Mouse (Mus musculus) thymus, adult 2 months (tissue): ENCODE measurements around the gene Cngb1. TPM values are rescaled to one million over a fixed set of nuclear protein-coding genes. Genes with fewer than 3 reads are reported as not detected.
A peak's percentile ranks its signal among the peaks of the same experiment; 100 is the strongest.

Source experiments
- DNase-seq: peaks from one replicate; pipeline ENCODE4 v3.0.0; 2021
- H3K27ac ChIP-seq: fragments of 200-500 bp; 2 replicates; pipeline ENCODE4 v1.5.1; 2012; ENCODE audit warnings: low read length, control low read depth; ENCODE audit not compliant: control insufficient read depth, insufficient read depth
- H3K27me3 ChIP-seq: fragments of 200-500 bp; 2 replicates; pipeline ENCODE4 v1.6.1; 2012; ENCODE audit warnings: mild to moderate bottlenecking, low read length, moderate library complexity, mixed read lengths; ENCODE audit not compliant: control insufficient read depth, insufficient read depth
- H3K36me3 ChIP-seq: fragments of 200-500 bp; 2 replicates; pipeline ENCODE4 v1.6.1; 2012; ENCODE audit warnings: mild to moderate bottlenecking, low read length, moderate library complexity; ENCODE audit not compliant: control insufficient read depth, insufficient read depth
- H3K4me1 ChIP-seq: fragments of 200-500 bp; replicated peaks from 2 replicates; pipeline ENCODE4 v1.6.1; 2012; ENCODE audit warnings: low read length; ENCODE audit not compliant: control insufficient read depth, insufficient read depth
- H3K4me3 ChIP-seq: fragments of 200-500 bp; 2 replicates; pipeline ENCODE4 v1.5.1; 2012; ENCODE audit warnings: mild to moderate bottlenecking, low read length, control low read depth, moderate library complexity; ENCODE audit not compliant: control insufficient read depth, insufficient read depth
- CTCF ChIP-seq: fragments of 200-500 bp; IDR thresholded peaks from 2 replicates; pipeline ENCODE4 v1.5.1; 2012; ENCODE audit warnings: mild to moderate bottlenecking, control low read depth, low read length, moderate library complexity, borderline replicate concordance; ENCODE audit not compliant: control insufficient read depth, poor library complexity, insufficient read depth; ENCODE audit errors: extremely low read depth
- POLR2A ChIP-seq: fragments of 200-500 bp; IDR thresholded peaks from 2 replicates; pipeline ENCODE4 v1.6.1; 2012; ENCODE audit warnings: mild to moderate bottlenecking, low read length, control low read depth, moderate library complexity; ENCODE audit not compliant: control insufficient read depth, poor library complexity, insufficient read depth; ENCODE audit errors: extremely low read depth
- WGBS: fragments of 180-500 bp; shearing (Covaris S2); methylation state at CpG from one replicate; pipeline ENCODE4 v1.1.7; 2018; 5-methylcytosine and 5-hydroxymethylcytosine counted together
- polyA plus RNA-seq: library from polyadenylated mRNA; depleted of rRNA; stranded (reverse); fragments of >200 nt; gene quantifications from 2 replicates; pipeline ENCODE4 v1.2.3, GENCODE M21; 2012

The Cngb1 gene
- polyA plus RNA-seq, 1 experiment, result 0.94 TPM

- WGBS, result 88% methylated on average over 8 of the region's 8 CpGs
- Histone ChIP-seq H3K27ac (no peak overlapping the region), H3K27me3 (no peaks in the 10 kb centered on the region), H3K4me1 (no peaks in the 10 kb centered on the region), H3K4me3 (no peak overlapping the region), H3K36me3 (no peaks in the 10 kb centered on the region)
- no peak for DNase-seq
- TF ChIP-seq CTCF, result no peak
- no peak for TF ChIP-seq POLR2A
Measured at GRCm38 (mm10) chr8:95219623-95220022, 86.8 kb downstream of the Cngb1 start.

DNA sequence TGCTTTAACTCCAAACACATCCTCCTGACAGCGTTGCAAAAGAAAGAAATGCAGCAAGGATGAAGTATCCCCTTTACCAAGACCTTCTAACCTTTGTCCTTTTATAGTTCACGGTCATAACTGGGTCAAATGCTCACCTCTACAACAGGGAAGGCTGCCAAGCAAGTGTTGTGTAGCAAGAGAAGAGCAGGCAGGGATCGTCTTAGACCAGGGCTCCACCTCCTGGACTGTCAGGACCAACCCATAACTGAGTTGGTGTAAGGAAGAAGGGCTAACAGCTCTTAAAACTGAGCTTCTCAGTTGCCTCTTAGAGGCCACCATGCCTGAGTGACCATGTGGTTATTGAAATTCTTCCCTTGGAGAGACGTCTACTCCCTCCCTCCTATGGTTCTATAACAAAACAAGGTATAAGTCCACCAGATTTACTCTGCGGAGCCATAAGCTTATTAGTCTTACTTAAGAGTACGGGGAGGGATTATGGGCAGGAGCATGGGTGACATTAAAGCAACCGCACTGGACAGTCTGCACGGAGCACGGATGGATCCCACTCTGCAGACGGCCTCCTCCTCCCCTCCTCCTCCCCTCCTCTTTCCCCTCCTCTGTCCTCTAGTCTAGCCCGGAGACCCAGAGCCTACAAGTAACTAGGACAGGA lies 90.5 kb downstream of the Cngb1 start:
- Histone ChIP-seq H3K27ac (no peak overlapping the region), H3K4me3 (no peak overlapping the region), H3K36me3 (no peaks in the 10 kb centered on the region), H3K27me3 (no peaks in the 10 kb centered on the region), H3K4me1 (no peaks in the 10 kb centered on the region)
- 89% methylated on average over 11 of the region's 11 CpGs for WGBS
- TF ChIP-seq POLR2A, result no peak
- TF ChIP-seq CTCF, result no peak
- DNase-seq, result no peak

DNA sequence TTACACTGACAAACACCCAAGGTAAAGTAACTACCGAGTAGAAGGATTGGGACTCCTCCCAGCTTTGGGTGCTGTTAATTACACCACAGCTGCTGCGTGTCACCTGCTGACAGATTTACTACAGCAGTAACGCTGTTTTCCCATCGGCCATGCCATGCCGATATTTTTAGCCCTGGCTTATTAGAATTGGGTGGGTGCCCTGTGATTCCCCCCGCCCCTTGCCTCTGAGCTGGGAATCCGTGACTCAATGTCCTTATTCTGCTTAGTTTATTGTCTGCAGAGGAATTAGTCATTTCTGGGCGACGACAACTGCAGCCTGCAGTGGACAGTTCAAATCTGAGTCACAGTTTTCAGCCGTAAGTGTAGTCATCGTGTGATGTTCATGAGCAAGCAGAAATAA lies 96.5 kb downstream of the Cngb1 start:
- 37% methylated on average over 11 of the region's 11 CpGs for WGBS
- H3K4me1 ChIP-seq, result no peaks in the 10 kb centered on the region
- TF ChIP-seq CTCF, result no peak
- TF ChIP-seq POLR2A, result no peak
- no peaks in the 10 kb centered on the region for H3K27me3 ChIP-seq
- no peak overlapping the region for H3K27ac ChIP-seq
- H3K4me3 ChIP-seq, result no peak overlapping the region
- no peak for DNase-seq
- no peaks in the 10 kb centered on the region for H3K36me3 ChIP-seq

DNA sequence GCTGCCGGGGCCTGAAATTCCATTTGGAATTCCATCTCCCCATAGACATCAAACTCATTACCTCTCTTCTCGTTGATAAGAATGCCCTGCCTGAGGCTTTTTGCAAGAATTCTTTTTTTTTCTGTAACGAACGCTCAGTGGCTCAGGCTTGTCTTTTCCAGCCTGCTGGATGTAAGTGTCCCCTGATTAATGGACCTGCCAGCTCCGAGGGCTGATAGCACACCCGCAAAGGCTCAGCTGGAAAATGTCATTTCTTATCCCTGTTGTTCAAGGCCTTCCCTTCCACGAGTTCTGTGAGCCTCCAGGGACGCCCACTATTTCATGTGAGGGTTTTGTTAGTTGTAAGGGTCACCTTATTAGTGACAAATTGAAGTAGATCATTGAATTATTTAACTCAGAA lies 100.4 kb downstream of the Cngb1 start:
- no peak for TF ChIP-seq POLR2A
- TF ChIP-seq CTCF, result no peak
- Histone ChIP-seq H3K4me3 (no peak overlapping the region), H3K4me1 (no peaks in the 10 kb centered on the region), H3K27ac (no peak overlapping the region), H3K36me3 (no peaks in the 10 kb centered on the region), H3K27me3 (no peaks in the 10 kb centered on the region)
- 86% methylated on average over 8 of the region's 8 CpGs for WGBS
- no peak for DNase-seq

DNA sequence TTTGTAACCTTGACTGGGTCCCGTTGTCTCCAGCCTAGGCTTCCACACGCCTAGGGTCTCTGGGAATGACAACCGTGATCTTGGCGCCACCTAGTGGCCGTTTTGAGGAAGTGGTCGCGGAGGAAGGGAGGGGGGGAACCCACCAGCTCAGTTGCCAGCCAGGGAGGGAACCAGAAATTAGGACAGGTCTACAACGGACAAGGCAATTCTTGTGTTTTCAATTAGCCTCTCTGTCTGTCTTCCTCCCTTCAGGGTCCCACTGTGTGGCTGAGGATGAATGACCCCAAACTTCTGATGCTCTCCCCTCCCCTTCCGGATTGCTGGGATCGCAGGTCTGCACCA lies 102.4 kb downstream of the Cngb1 start:
- TF ChIP-seq POLR2A (no peak), CTCF (peak; percentile 96)
- Histone ChIP-seq H3K4me1 (no peaks in the 10 kb centered on the region), H3K27me3 (no peaks in the 10 kb centered on the region), H3K27ac (no peak overlapping the region), H3K36me3 (no peaks in the 10 kb centered on the region), H3K4me3 (no peak overlapping the region)
- peak; percentile 71 for DNase-seq
- 19% methylated on average over 10 of the region's 10 CpGs for WGBS

GRCm38 (mm10) chr8:95203326-95204038 lies 102.9 kb downstream of the Cngb1 start:
- Histone ChIP-seq H3K4me1 (no peaks in the 10 kb centered on the region), H3K36me3 (no peaks in the 10 kb centered on the region), H3K4me3 (no peak overlapping the region), H3K27ac (no peak overlapping the region), H3K27me3 (no peaks in the 10 kb centered on the region)
- no peak for DNase-seq
- WGBS, result 55% methylated on average over 9 of the region's 9 CpGs
- no peak for TF ChIP-seq POLR2A
- no peak for TF ChIP-seq CTCF
